Mouse (Mus musculus): ENCODE measurements around the gene Mybphl. TPM values are rescaled to one million over a fixed set of nuclear protein-coding genes. Genes with fewer than 3 reads are reported as not detected.
A peak's percentile ranks its signal among the peaks of the same experiment; 100 is the strongest.

Mybphl gene
- total and polyA plus RNA-seq, 2 experiments from 2014 or later = 0.11 TPM; not detected in 1

- Histone ChIP-seq H3K36me3 (ENCODE audit: insufficient read depth, low read length) (peaks cover 37% of the 10 kb centered on the region), H3K27me3 (ENCODE audit: insufficient read depth, low read length) (no peaks in the 10 kb centered on the region), H3K4me3 (ENCODE audit: low read length) (no peak overlapping the region), H3K27ac (peak overlapping the region; percentile 60), H3K4me2 (ENCODE audit: low read depth, low read length) (no peak overlapping the region), H3K9ac (replicated peaks; ENCODE audit: low read length) (no peak overlapping the region), H3K4me1 (ENCODE audit: insufficient read depth, low read length) (peaks cover 20% of the 10 kb centered on the region), H3K9me3 (ENCODE audit: low read length) (no peaks in the 10 kb centered on the region)
- WGBS = 40% methylated on average over 7 of the region's 7 CpGs
- DNase-seq (ENCODE audit: low spot score) (peak; percentile 20), ATAC-seq (peak; percentile 17; the same call in 1 of the 2 replicates)
- no peak for TF ChIP-seq CTCF (IDR thresholded peaks at IDR 0.05; ENCODE audit: low read depth)
Observed at GRCm38 (mm10) chr3:108424944-108425623, 60.4 kb downstream of the Mybphl start.

GRCm38 (mm10) chr3:108425624-108426018 is 60.9 kb downstream of the Mybphl start:
- DNase-seq (ENCODE audit: low spot score) (no peak), ATAC-seq (peak; percentile 27; the same call in 1 of the 2 replicates)
- peaks cover 20% of the 10 kb centered on the region for H3K4me1 ChIP-seq (ENCODE audit: insufficient read depth, low read length)
- H3K4me3 ChIP-seq (ENCODE audit: low read length) = no peak overlapping the region
- H3K27me3 ChIP-seq (ENCODE audit: insufficient read depth, low read length) = no peaks in the 10 kb centered on the region
- H3K9ac ChIP-seq (replicated peaks; ENCODE audit: low read length) = no peak overlapping the region
- H3K4me2 ChIP-seq (ENCODE audit: low read depth, low read length) = no peak overlapping the region
- peaks cover 39% of the 10 kb centered on the region for H3K36me3 ChIP-seq (ENCODE audit: insufficient read depth, low read length)
- WGBS = 63% methylated on average over 6 of the region's 6 CpGs
- TF ChIP-seq CTCF (IDR thresholded peaks at IDR 0.05; ENCODE audit: low read depth) = no peak
- H3K9me3 ChIP-seq (ENCODE audit: low read length) = no peaks in the 10 kb centered on the region
- H3K27ac ChIP-seq = peak overlapping the region; percentile 60

Other genes starting within 250 kb of the Mybphl start
- 61.0 and 66.6 TPM in 2 replicates for gene Gnai3, start 218.8 kb upstream of the Mybphl start, total RNA-seq (2014; rRNA removed)
- 97.9 and 100 TPM in 2 replicates for gene Gnai3, start 218.8 kb upstream of the Mybphl start, polyA plus RNA-seq (2015; fragmentation: Nextera tagmentation; extraction: Ambion mirVana)
- gene Gpr61, start 210.0 kb upstream of the Mybphl start, total RNA-seq (2014; rRNA removed) = 12.2 and 12.4 TPM in 2 replicates
- gene Gpr61, start 210.0 kb upstream of the Mybphl start, polyA plus RNA-seq (2015; fragmentation: Nextera tagmentation; extraction: Ambion mirVana) = 6.1 and 6.8 TPM in 2 replicates
- 36.6 and 37.3 TPM in 2 replicates for gene Amigo1, start 178.6 kb upstream of the Mybphl start, total RNA-seq (2014; rRNA removed)
- gene Amigo1, start 178.6 kb upstream of the Mybphl start, polyA plus RNA-seq (2015; fragmentation: Nextera tagmentation; extraction: Ambion mirVana) = 10.7 and 11.3 TPM in 2 replicates
- 3.8 and 4.2 TPM in 2 replicates for gene Cyb561d1, start 163.7 kb upstream of the Mybphl start, total RNA-seq (2014; rRNA removed)
- 3.1 and 3.3 TPM in 2 replicates for gene Cyb561d1, start 163.7 kb upstream of the Mybphl start, polyA plus RNA-seq (2015; fragmentation: Nextera tagmentation; extraction: Ambion mirVana)
- gene Atxn7l2, start 154.0 kb upstream of the Mybphl start, total RNA-seq (2014; rRNA removed) = 18.4 and 20.8 TPM in 2 replicates
- gene Atxn7l2, start 154.0 kb upstream of the Mybphl start, polyA plus RNA-seq (2015; fragmentation: Nextera tagmentation; extraction: Ambion mirVana) = 15.1 and 15.4 TPM in 2 replicates
- gene Sypl2, start 138.3 kb upstream of the Mybphl start, total RNA-seq (2014; rRNA removed) = 1.5 and 1.9 TPM in 2 replicates
- 0.75 and 0.81 TPM in 2 replicates for gene Sypl2, start 138.3 kb upstream of the Mybphl start, polyA plus RNA-seq (2015; fragmentation: Nextera tagmentation; extraction: Ambion mirVana)
- gene Psma5, start 108.0 kb upstream of the Mybphl start, total RNA-seq (2014; rRNA removed) = 81.8 and 93.6 TPM in 2 replicates
- 232 and 238 TPM in 2 replicates for gene Psma5, start 108.0 kb upstream of the Mybphl start, polyA plus RNA-seq (2015; fragmentation: Nextera tagmentation; extraction: Ambion mirVana)
- 65.0 and 73.9 TPM in 2 replicates for gene Sort1, start 80.8 kb upstream of the Mybphl start, total RNA-seq (2014; rRNA removed)
- gene Sort1, start 80.8 kb upstream of the Mybphl start, polyA plus RNA-seq (2015; fragmentation: Nextera tagmentation; extraction: Ambion mirVana) = 11.7 and 13.3 TPM in 2 replicates
- gene Psrc1, start 18.9 kb downstream of the Mybphl start, total RNA-seq (2014; rRNA removed) = 11.0 and 15.0 TPM in 2 replicates
- gene Psrc1, start 18.9 kb downstream of the Mybphl start, polyA plus RNA-seq (2015; fragmentation: Nextera tagmentation; extraction: Ambion mirVana) = 8.4 and 11.0 TPM in 2 replicates
- 94.8 and 95.3 TPM in 2 replicates for gene Celsr2, start 50.6 kb downstream of the Mybphl start, total RNA-seq (2014; rRNA removed)
- gene Celsr2, start 50.6 kb downstream of the Mybphl start, polyA plus RNA-seq (2015; fragmentation: Nextera tagmentation; extraction: Ambion mirVana) = 28.1 and 30.6 TPM in 2 replicates
- gene Sars, start 80.3 kb downstream of the Mybphl start, total RNA-seq (2014; rRNA removed) = 122 and 137 TPM in 2 replicates
- gene Sars, start 80.3 kb downstream of the Mybphl start, polyA plus RNA-seq (2015; fragmentation: Nextera tagmentation; extraction: Ambion mirVana) = 214 and 223 TPM in 2 replicates
- gene 1700013F07Rik, start 169.2 kb downstream of the Mybphl start, total RNA-seq (2014; rRNA removed) = 1.3 and 6.7 TPM in 2 replicates
- 3.1 and 3.2 TPM in 2 replicates for gene 1700013F07Rik, start 169.2 kb downstream of the Mybphl start, polyA plus RNA-seq (2015; fragmentation: Nextera tagmentation; extraction: Ambion mirVana)
- gene 5330417C22Rik, start 171.6 kb downstream of the Mybphl start, total RNA-seq (2014; rRNA removed) = 10.2 and 10.7 TPM in 2 replicates
- gene 5330417C22Rik, start 171.6 kb downstream of the Mybphl start, polyA plus RNA-seq (2015; fragmentation: Nextera tagmentation; extraction: Ambion mirVana) = 13.5 and 17.3 TPM in 2 replicates
- gene Tmem167b, start 197.6 kb downstream of the Mybphl start, total RNA-seq (2014; rRNA removed) = 31.9 and 38.9 TPM in 2 replicates
- 38.9 and 41.4 TPM in 2 replicates for gene Tmem167b, start 197.6 kb downstream of the Mybphl start, polyA plus RNA-seq (2015; fragmentation: Nextera tagmentation; extraction: Ambion mirVana)
- 7.7 and 12.4 TPM in 2 replicates for gene Taf13, start 206.8 kb downstream of the Mybphl start, total RNA-seq (2014; rRNA removed)
- gene Taf13, start 206.8 kb downstream of the Mybphl start, polyA plus RNA-seq (2015; fragmentation: Nextera tagmentation; extraction: Ambion mirVana) = 38.9 and 46.7 TPM in 2 replicates
- gene Wdr47, start 226.4 kb downstream of the Mybphl start, total RNA-seq (2014; rRNA removed) = 64.7 and 65.9 TPM in 2 replicates
- 65.9 and 70.5 TPM in 2 replicates for gene Wdr47, start 226.4 kb downstream of the Mybphl start, polyA plus RNA-seq (2015; fragmentation: Nextera tagmentation; extraction: Ambion mirVana)

Measured in hindbrain, postnatal 0 days (tissue).